Mouse (Mus musculus): ENCODE measurements at regions not wholly inside any gene's neighbourhood (a gene's known extent, or its start where the extent isn't known, plus 50 kb on each side); places are given as distances from the start of the nearest gene placed in this dataset.

DNA sequence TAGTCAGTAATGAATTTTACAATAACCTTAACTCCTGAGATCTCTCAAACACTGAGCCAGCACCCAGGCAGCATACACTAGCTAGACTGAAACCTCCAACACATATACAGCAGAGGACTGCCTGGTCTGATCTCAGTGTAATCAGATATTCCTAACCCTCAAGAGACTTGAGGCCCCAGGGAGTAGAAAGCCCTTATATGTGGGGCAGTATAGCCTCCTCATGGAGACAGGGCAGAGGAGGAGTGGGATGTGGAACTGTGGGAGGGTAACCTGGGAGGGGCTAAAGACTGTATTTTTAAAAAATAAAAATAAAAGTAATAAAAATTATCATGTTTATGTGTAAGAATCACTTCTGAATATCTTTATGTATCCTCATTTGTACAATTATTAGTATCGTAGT is 1934.3 kb upstream of the Pcdh20 start:
- TF ChIP-seq CTCF (IDR thresholded peaks at IDR 0.05; ENCODE audit: low read depth) (no peak), EP300 (IDR thresholded peaks at IDR 0.05; ENCODE audit: low read depth) (no peak)

Data from liver, postnatal 0 days (tissue).